Mouse (Mus musculus) heart, postnatal 0 days (tissue): ENCODE data around the gene Atrip.

ENCODE experiments used
- CTCF ChIP-seq: IDR thresholded peaks from 2 replicates; pipeline ENCODE4 v1.5.1; 2016; ENCODE audit warnings: antibody characterized with exemption, control low read depth, low read depth
- EP300 ChIP-seq: IDR thresholded peaks from 2 replicates; pipeline ENCODE4 v1.6.1; 2016; ENCODE audit warnings: antibody characterized with exemption, low read depth

GRCm38 (mm10) chr9:109010316-109010690 lies 63.6 kb downstream of the Atrip start:
- TF ChIP-seq EP300 (no peak), CTCF (no peak)
